Mouse (Mus musculus) left cerebral cortex, adult 8-10 months (tissue): ENCODE measurements around the gene Dguok. TPM values are rescaled to one million over a fixed set of nuclear protein-coding genes. Genes with fewer than 3 reads are reported as not detected.

Experiments used
- DNase-seq, 2 experiments: peaks; one replicate each; pipeline ENCODE4 v3.0.0; 2022; ENCODE audit warnings: low spot score in 2 of 2
- total RNA-seq, 4 experiments: library from RNA; stranded (reverse); gene quantifications; 2 replicates each; pipeline ENCODE4 v1.2.4; 2022

Dguok gene
- total RNA-seq, 4 experiments from 2014 or later, result 23.9 to 35.7 (median 30.9) TPM

- no peak for DNase-seq
Measured at GRCm38 (mm10) chr6:83500462-83500861, 6.3 kb downstream of the Dguok start.

GRCm38 (mm10) chr6:83499078-83499477 lies 7.7 kb downstream of the Dguok start:
- DNase-seq, result peak in 1 of 2 experiments; percentile 66

GRCm38 (mm10) chr6:83496753-83497710 lies 9.7 kb downstream of the Dguok start:
- no peak for DNase-seq

- no peak for DNase-seq
Measured at GRCm38 (mm10) chr6:83496009-83496752, 10.6 kb downstream of the Dguok start.

GRCm38 (mm10) chr6:83490622-83491021 lies 16.1 kb downstream of the Dguok start:
- DNase-seq, result no peak

- no peak for DNase-seq
Measured at GRCm38 (mm10) chr6:83488200-83488599, 18.6 kb downstream of the Dguok start.

- DNase-seq, result no peak
Measured at GRCm38 (mm10) chr6:83487298-83487697, 19.5 kb downstream of the Dguok start.

- no peak for DNase-seq
Measured at GRCm38 (mm10) chr6:83485854-83486253, 20.9 kb downstream of the Dguok start.

GRCm38 (mm10) chr6:83483776-83484175 lies 23.0 kb downstream of the Dguok start:
- DNase-seq, result no peak

GRCm38 (mm10) chr6:83482418-83483085 lies 24.2 kb downstream of the Dguok start:
- no peak for DNase-seq

- no peak for DNase-seq
Measured at GRCm38 (mm10) chr6:83480019-83480655, 26.6 kb downstream of the Dguok start.

GRCm38 (mm10) chr6:83479193-83479592 lies 27.6 kb downstream of the Dguok start:
- DNase-seq, result no peak

GRCm38 (mm10) chr6:83478628-83479027 lies 28.1 kb downstream of the Dguok start:
- peak in 1 of 2 experiments; percentile 34 for DNase-seq

- no peak for DNase-seq
Measured at GRCm38 (mm10) chr6:83478217-83478616, 28.6 kb downstream of the Dguok start.

- DNase-seq, result no peak
Measured at GRCm38 (mm10) chr6:83475431-83475830, 31.3 kb downstream of the Dguok start.

GRCm38 (mm10) chr6:83473240-83473639 lies 33.5 kb downstream of the Dguok start:
- DNase-seq, result no peak

GRCm38 (mm10) chr6:83471739-83472138 lies 35.0 kb downstream of the Dguok start:
- DNase-seq, result no peak

GRCm38 (mm10) chr6:83464011-83464410 lies 42.8 kb downstream of the Dguok start:
- DNase-seq, result no peak

- DNase-seq, result no peak
Measured at GRCm38 (mm10) chr6:83459034-83459644, 47.6 kb downstream of the Dguok start, which contains the start of gene Tet3. TSS of gene Tet3 (minus strand) at chr6:83459084.

GRCm38 (mm10) chr6:83456984-83457810 lies 49.6 kb downstream of the Dguok start:
- no peak for DNase-seq
